Mouse (Mus musculus) forebrain, embryonic 16.5 days (tissue): Measurements from ENCODE around the gene Nfkbie. TPM values are rescaled to one million over a fixed set of nuclear protein-coding genes. Genes with fewer than 3 reads are reported as not detected.

Experiments used
- ATAC-seq: fragments of 200-750 bp; cut with Nextera tagmentation; 2 replicates; pipeline ENCODE4 v1.8.0; 2017; ENCODE audit warnings: mild to moderate bottlenecking, moderate library complexity
- H3K27ac ChIP-seq: fragments of 300-500 bp; sonication (generic); 2 replicates; pipeline ENCODE4 v1.5.1; 2014; ENCODE audit warnings: low read length, control low read depth
- H3K27me3 ChIP-seq: fragments of 300-500 bp; sonication (generic); replicated peaks from 2 replicates; pipeline ENCODE4 v1.6.1; 2014; ENCODE audit warnings: low read length; ENCODE audit not compliant: control insufficient read depth, insufficient read depth
- H3K36me3 ChIP-seq: fragments of 300-500 bp; sonication (generic); 2 replicates; pipeline ENCODE4 v1.6.1; 2014; ENCODE audit not compliant: control insufficient read depth, insufficient read depth
- H3K4me1 ChIP-seq: fragments of 300-500 bp; sonication (generic); replicated peaks from 2 replicates; pipeline ENCODE4 v1.6.1; 2014; ENCODE audit warnings: low read length; ENCODE audit not compliant: control insufficient read depth, insufficient read depth
- H3K4me2 ChIP-seq: fragments of 300-500 bp; sonication (generic); 2 replicates; pipeline ENCODE4 v1.6.1; 2014; ENCODE audit warnings: mild to moderate bottlenecking, low read length, control low read depth
- H3K4me3 ChIP-seq: fragments of 300-500 bp; sonication (generic); replicated peaks from 2 replicates; pipeline ENCODE4 v1.5.1; 2014; ENCODE audit warnings: mild to moderate bottlenecking, low read length, control low read depth
- H3K9ac ChIP-seq: fragments of 300-500 bp; sonication (generic); replicated peaks from 2 replicates; pipeline ENCODE4 v1.6.1; 2014; ENCODE audit warnings: low read depth, low read length, control low read depth
- H3K9me3 ChIP-seq: fragments of 300-500 bp; sonication (generic); 2 replicates; pipeline ENCODE4 v1.6.1; 2016; ENCODE audit warnings: low read length; ENCODE audit not compliant: control insufficient read depth
- WGBS: fragments of 180-500 bp; shearing (Covaris S2); extraction: QIAGEN DNeasy Blood & Tissue Kit; methylation state at CpG from one replicate; pipeline ENCODE4 v1.1.7; 2014; 5-methylcytosine and 5-hydroxymethylcytosine counted together
- polyA plus RNA-seq: library from polyadenylated mRNA; unstranded; fragments of >200 nt; fragmentation: Nextera tagmentation; extraction: Ambion mirVana; gene quantifications from 2 replicates; pipeline ENCODE4 v1.2.1, GENCODE M21; 2015

The Nfkbie gene
- 3.9 and 5.0 TPM in 2 replicates for polyA plus RNA-seq

GRCm38 (mm10) chr17:45555452-45556106 lies at the start of gene Nfkbie:
TSS of gene Nfkbie (plus strand) at chr17:45555703.
- WGBS, result under 1% methylated on average over 45 of the region's 45 CpGs
- H3K4me1 ChIP-seq, result peaks cover 11% of the 10 kb centered on the region
- peaks cover 6% of the 10 kb centered on the region; the same call in 1 of the 2 replicates for H3K27me3 ChIP-seq
- no peaks in the 10 kb centered on the region for H3K36me3 ChIP-seq
- H3K9me3 ChIP-seq, result no peaks in the 10 kb centered on the region
- H3K27ac ChIP-seq, result no peak within 1 kb of the TSS
- H3K4me2 ChIP-seq, result peak within 1 kb of the TSS; percentile 94
- peak; percentile 80 for ATAC-seq
- H3K9ac ChIP-seq, result peak within 1 kb of the TSS; percentile 71
- peak within 1 kb of the TSS; percentile 61 for H3K4me3 ChIP-seq

GRCm38 (mm10) chr17:45505941-45506465 lies 49.5 kb upstream of the Nfkbie start:
- Histone ChIP-seq H3K4me3 (no peak overlapping the region), H3K27me3 (no peaks in the 10 kb centered on the region), H3K27ac (no peak overlapping the region), H3K4me1 (peaks cover 4% of the 10 kb centered on the region), H3K4me2 (no peak overlapping the region), H3K9me3 (no peaks in the 10 kb centered on the region), H3K9ac (no peak overlapping the region), H3K36me3 (no peaks in the 10 kb centered on the region)
- peak; percentile 9; the same call in 1 of the 2 replicates for ATAC-seq
- WGBS, result 75% methylated on average over 6 of the region's 6 CpGs

GRCm38 (mm10) chr17:45506700-45507189 lies 48.8 kb upstream of the Nfkbie start, which contains the start of gene Aars2:
TSS of gene Aars2 (plus strand) at chr17:45506841.
- Histone ChIP-seq H3K27ac (peak within 1 kb of the TSS; percentile 88), H3K27me3 (no peaks in the 10 kb centered on the region), H3K4me3 (peak within 1 kb of the TSS; percentile 71), H3K9me3 (no peaks in the 10 kb centered on the region), H3K4me2 (peak within 1 kb of the TSS; percentile 22), H3K36me3 (no peaks in the 10 kb centered on the region), H3K4me1 (peaks cover 4% of the 10 kb centered on the region), H3K9ac (peak within 1 kb of the TSS; percentile 81)
- under 1% methylated on average over 42 of the region's 42 CpGs for WGBS
- peak; percentile 96 for ATAC-seq

- Histone ChIP-seq H3K36me3 (no peaks in the 10 kb centered on the region), H3K9me3 (no peaks in the 10 kb centered on the region), H3K4me3 (no peak overlapping the region), H3K27me3 (no peaks in the 10 kb centered on the region), H3K9ac (no peak overlapping the region), H3K27ac (no peak overlapping the region), H3K4me2 (no peak overlapping the region), H3K4me1 (peaks cover 4% of the 10 kb centered on the region)
- 94% methylated on average over 4 of the region's 4 CpGs for WGBS
- no peak for ATAC-seq
Measured at GRCm38 (mm10) chr17:45510871-45511270, 44.6 kb upstream of the Nfkbie start.

GRCm38 (mm10) chr17:45511757-45512156 lies 43.7 kb upstream of the Nfkbie start:
- Histone ChIP-seq H3K4me2 (no peak overlapping the region), H3K36me3 (no peaks in the 10 kb centered on the region), H3K27ac (no peak overlapping the region), H3K9me3 (no peaks in the 10 kb centered on the region), H3K27me3 (no peaks in the 10 kb centered on the region), H3K9ac (no peak overlapping the region), H3K4me1 (peaks cover 6% of the 10 kb centered on the region), H3K4me3 (no peak overlapping the region)
- ATAC-seq, result no peak
- 92% methylated on average over 4 of the region's 4 CpGs for WGBS

- H3K36me3 ChIP-seq, result no peaks in the 10 kb centered on the region
- ATAC-seq, result no peak
Measured at GRCm38 (mm10) chr17:45515204-45515726, 40.2 kb upstream of the Nfkbie start.

GRCm38 (mm10) chr17:45515806-45516205 lies 39.7 kb upstream of the Nfkbie start:
- no peak for ATAC-seq
- WGBS, result 90% methylated on average over 10 of the region's 10 CpGs

More at GRCm38 (mm10) chr17:45515204-45515726, 40.2 kb upstream of the Nfkbie start:
- no peak overlapping the region for H3K27ac ChIP-seq
- H3K4me3 ChIP-seq, result no peak overlapping the region
- no peak overlapping the region for H3K9ac ChIP-seq
- no peak overlapping the region for H3K4me2 ChIP-seq
- H3K9me3 ChIP-seq, result no peaks in the 10 kb centered on the region
- 53% methylated on average over 15 of the region's 15 CpGs for WGBS
- no peaks in the 10 kb centered on the region for H3K27me3 ChIP-seq
- peaks cover 3% of the 10 kb centered on the region; the same call in 1 of the 2 replicates for H3K4me1 ChIP-seq

GRCm38 (mm10) chr17:45516488-45516887 lies 39.0 kb upstream of the Nfkbie start:
- 55% methylated on average over 8 of the region's 8 CpGs for WGBS
- Histone ChIP-seq H3K4me3 (no peak overlapping the region), H3K4me1 (peaks cover 3% of the 10 kb centered on the region; the same call in 1 of the 2 replicates), H3K9ac (no peak overlapping the region), H3K27me3 (no peaks in the 10 kb centered on the region), H3K9me3 (no peaks in the 10 kb centered on the region), H3K36me3 (no peaks in the 10 kb centered on the region), H3K27ac (no peak overlapping the region), H3K4me2 (no peak overlapping the region)
- ATAC-seq, result peak; percentile 41

More at GRCm38 (mm10) chr17:45515806-45516205, 39.7 kb upstream of the Nfkbie start:
- Histone ChIP-seq H3K27me3 (no peaks in the 10 kb centered on the region), H3K4me3 (no peak overlapping the region), H3K9ac (no peak overlapping the region), H3K27ac (no peak overlapping the region), H3K4me1 (peaks cover 3% of the 10 kb centered on the region; the same call in 1 of the 2 replicates), H3K36me3 (no peaks in the 10 kb centered on the region), H3K4me2 (no peak overlapping the region), H3K9me3 (no peaks in the 10 kb centered on the region)

GRCm38 (mm10) chr17:45517135-45517534 lies 38.4 kb upstream of the Nfkbie start:
- no peak for ATAC-seq

More at GRCm38 (mm10) chr17:45517135-45517534, 38.4 kb upstream of the Nfkbie start:
- Histone ChIP-seq H3K27me3 (no peaks in the 10 kb centered on the region), H3K4me3 (no peak overlapping the region), H3K36me3 (no peaks in the 10 kb centered on the region), H3K4me2 (no peak overlapping the region), H3K27ac (no peak overlapping the region), H3K9ac (no peak overlapping the region), H3K4me1 (peaks cover 3% of the 10 kb centered on the region), H3K9me3 (no peaks in the 10 kb centered on the region)
- 94% methylated on average over 21 of the region's 21 CpGs for WGBS
